In genomic region chr12:73609676-73610545, GRCm38 (mm10) we compare ENCODE assay signal across 21 mouse cellular contexts. TPM values are rescaled to one million over a fixed set of nuclear protein-coding genes. Genes with fewer than 3 reads are reported as not detected.
DNase-seq lines count a peak whose midpoint lies in the region; ATAC-seq lines count a peak whose summit lies in the region.
"Had no signal": no experiment of that assay in that cellular context is flagged by ENCODE, and none has a peak within 500 bp of the region (broad histone marks: within the 10 kb centered on the region; RNA-seq: fewer than 3 reads in every experiment).

No protein-coding gene starts in this region.

- no peaks in the 10 kb centered on the region for H3K36me3 ChIP-seq in macrophage (ENCODE audit: inconsistent target)
- H3K36me3 ChIP-seq: embryonic facial prominence, embryonic 13.5 days; G1E; heart, embryonic 13.5 days; intestine, embryonic 15.5 days; limb, embryonic 10.5 days; midbrain, embryonic 12.5 days had no signal

- DNase-seq in layer of hippocampus, adult 9-11 months = peak; percentile 25
- DNase-seq in layer of hippocampus, postnatal 25 days (ENCODE audit: extremely low spot score in 1 of 2, low spot score in 1 of 2) = no peak
- DNase-seq in thymus, postnatal 4 days = peak; percentile 45
- DNase-seq in cerebellum, postnatal 10 days = no peak
- DNase-seq in testis, postnatal 14 days (ENCODE audit: low spot score) = no peak
- DNase-seq: adrenal gland, adult 8-10 months; cerebellum, adult 2 months; gastrocnemius, postnatal 25 days; lung, adult 2 months; lung, postnatal 36 days had no signal

- H3K4me3 ChIP-seq in macrophage (ENCODE audit: inconsistent target) = no peak overlapping the region
- H3K4me3 ChIP-seq: embryonic facial prominence, embryonic 13.5 days; heart, embryonic 13.5 days; intestine, embryonic 15.5 days; left cerebral cortex, adult 2 months; limb, embryonic 10.5 days; midbrain, embryonic 12.5 days; myocyte had no signal

- H3K79me2 ChIP-seq in macrophage (ENCODE audit: inconsistent target) = peaks cover 94% of the 10 kb centered on the region

- WGBS in macrophage (ENCODE audit: missing documents) = 21% methylated on average over 18 of the region's 18 CpGs

- ATAC-seq in activated CD4-positive, CD25-positive, alpha-beta regulatory T cell, adult 4 months = peak; percentile 40
- ATAC-seq: intestine, embryonic 15.5 days had no signal

- peak overlapping the region; percentile 97 for H3K27ac ChIP-seq in macrophage
- H3K27ac ChIP-seq: embryonic facial prominence, embryonic 13.5 days; heart, embryonic 13.5 days; intestine, embryonic 15.5 days; kidney, postnatal 0 days; left cerebral cortex, adult 2 months; limb, embryonic 10.5 days; midbrain, embryonic 12.5 days had no signal

RNA-seq across cellular contexts. Expression of gene Prkch, which starts 25.3 kb away (rescaled TPM):
- 1 to 10 TPM; 2.9 to 4.0 TPM for total RNA-seq in layer of hippocampus, postnatal 25 days (2021)
- polyA plus RNA-seq in activated CD4-positive, CD25-positive, alpha-beta regulatory T cell, adult 4 months (2017; shearing (Covaris generic)) = 10 to 100 TPM; 80.9 to 82.1 TPM
- total RNA-seq in macrophage (2018; cell fraction: chromatin; rRNA removed) = 100 to 1,000 TPM in 18 of 26 experiments, 10 to 100 TPM in 8; 25.8 to 187 (median 153) TPM
- total RNA-seq in macrophage (2018; cell fraction: cytosol; rRNA removed) = 10 to 100 TPM; 34.1 to 62.5 (median 56.8) TPM
- 100 to 1,000 TPM in 7 of 26 experiments, 10 to 100 TPM in 19; 23.4 to 142 (median 85.8) TPM for total RNA-seq in macrophage (2018; cell fraction: nucleus; rRNA removed)
- 34.7 to 50.3 TPM (median 37.2 TPM) in 3 replicates for polyA plus RNA-seq in macrophage (2018)
- polyA plus RNA-seq: G1E had no signal

Comparison
In these comparisons a context has a peak if more than half of its experiments do, and no peak if none do; other contexts are left out.
1. DNase-seq: peak in layer of hippocampus, adult 9-11 months (single experiment) and thymus, postnatal 4 days (single experiment); none in layer of hippocampus, postnatal 25 days (0 of 2), cerebellum, postnatal 10 days (0 of 2) and testis, postnatal 14 days (single experiment).